Mouse (Mus musculus) cerebellum, postnatal 14 days (tissue): ENCODE data around the gene Naa80.
"Not testable (repeated sequence)": the region's sequence is repeated elsewhere in the genome, so short reads cannot be mapped to it uniquely, and the experiment has no call there.

ENCODE experiments used
- DNase-seq, 2 experiments: peaks; one replicate each; pipeline ENCODE4 v3.0.0; 2021; ENCODE audit warnings: mixed read lengths in 2 of 2

The Naa80 gene

GRCm38 (mm10) chr9:107551117-107551889, 27.4 kb upstream of the Naa80 start, which contains the start of gene Rassf1:
Rassf1 (plus strand) TSS chr9:107551555.
- DNase-seq = peak in 1 of 2 experiments; percentile 42

GRCm38 (mm10) chr9:107551890-107552355, 26.8 kb upstream of the Naa80 start:
- DNase-seq = no peak

- DNase-seq = no peak
Measured at GRCm38 (mm10) chr9:107552690-107553393, 25.8 kb upstream of the Naa80 start.

GRCm38 (mm10) chr9:107553541-107554318, 25.0 kb upstream of the Naa80 start:
- DNase-seq = peak in 1 of 2 experiments; percentile 61

- DNase-seq = peak; percentile 96 to 97
Measured at GRCm38 (mm10) chr9:107554319-107554825, 24.3 kb upstream of the Naa80 start.

GRCm38 (mm10) chr9:107555031-107555457, 23.6 kb upstream of the Naa80 start:
- DNase-seq = no peak

GRCm38 (mm10) chr9:107555701-107556100, 23.0 kb upstream of the Naa80 start:
- no peak for DNase-seq

GRCm38 (mm10) chr9:107556346-107556745, 22.3 kb upstream of the Naa80 start:
- no peak for DNase-seq

- DNase-seq = peak; percentile 94 to 95
Measured at GRCm38 (mm10) chr9:107563029-107563581, 15.6 kb upstream of the Naa80 start, which contains the start of gene Tusc2. Tusc2 (plus strand) TSS chr9:107563255.

- DNase-seq = not testable (repeated sequence)
Measured at GRCm38 (mm10) chr9:107565556-107565955, 13.1 kb upstream of the Naa80 start.

- peak; percentile 89 to 93 for DNase-seq
Measured at GRCm38 (mm10) chr9:107566041-107566709, 12.5 kb upstream of the Naa80 start.

- DNase-seq = no peak
Measured at GRCm38 (mm10) chr9:107566855-107567254, 11.8 kb upstream of the Naa80 start.

- DNase-seq = no peak
Measured at GRCm38 (mm10) chr9:107567702-107568319, 10.9 kb upstream of the Naa80 start, which contains the start of gene Hyal2. Hyal2 (plus strand) TSS chr9:107567945.

- DNase-seq = peak; percentile 86 to 88
Measured at GRCm38 (mm10) chr9:107568331-107569261, 10.1 kb upstream of the Naa80 start.

- peak in 1 of 2 experiments; percentile 52 for DNase-seq
Measured at GRCm38 (mm10) chr9:107569270-107569669, 9.4 kb upstream of the Naa80 start.

- no peak for DNase-seq
Measured at GRCm38 (mm10) chr9:107570016-107570415, 8.7 kb upstream of the Naa80 start.

- DNase-seq = no peak
Measured at GRCm38 (mm10) chr9:107570845-107571244, 7.8 kb upstream of the Naa80 start.

GRCm38 (mm10) chr9:107571534-107572326, 7.0 kb upstream of the Naa80 start:
- no peak for DNase-seq

GRCm38 (mm10) chr9:107572327-107572662, 6.4 kb upstream of the Naa80 start:
- DNase-seq = no peak
